Comparison of ENCODE assay signal across 13 mouse cellular contexts in the genomic region with DNA sequence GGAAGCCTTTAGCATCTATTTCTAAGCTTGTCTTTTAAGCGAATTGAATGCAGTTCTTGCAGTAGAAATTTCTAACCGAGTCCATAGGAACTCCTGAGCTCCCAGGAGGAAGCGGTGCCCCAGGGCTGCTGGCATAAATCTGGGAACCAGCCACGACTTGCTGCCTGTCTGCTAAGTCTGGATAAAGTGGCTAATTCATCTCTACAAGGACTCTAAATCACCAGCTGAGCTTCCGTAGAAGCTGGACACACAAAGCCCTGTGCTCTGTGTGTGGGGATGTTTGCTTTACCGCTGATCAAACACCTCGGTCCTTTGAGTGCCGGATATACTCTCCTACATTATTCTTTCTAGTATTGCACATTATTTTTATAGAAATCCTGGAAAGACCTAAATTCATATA.
A peak's percentile ranks its signal among the peaks of the same experiment; 100 is the strongest.
DNase-seq lines count a peak whose midpoint lies in the region; ATAC-seq lines count a peak whose summit lies in the region.
"Had no signal": no experiment of that assay in that cellular context is flagged by ENCODE, and none has a peak within 500 bp of the region (broad histone marks: within the 10 kb centered on the region; RNA-seq: fewer than 3 reads in every experiment).

No protein-coding gene starts in this region.

- no peaks in the 10 kb centered on the region for H3K27me3 ChIP-seq in lung, embryonic 16.5 days (ENCODE audit: control insufficient read depth, insufficient read depth, low read depth, low read length)
- H3K27me3 ChIP-seq in embryonic facial prominence, embryonic 10.5 days (replicated peaks; ENCODE audit: low read depth, poor library complexity, severe bottlenecking) = no peaks in the 10 kb centered on the region
- no peaks in the 10 kb centered on the region for H3K27me3 ChIP-seq in limb, embryonic 10.5 days (ENCODE audit: low read depth, poor library complexity, severe bottlenecking)
- H3K27me3 ChIP-seq in neural tube, embryonic 13.5 days = no peaks in the 10 kb centered on the region
- H3K27me3 ChIP-seq in forebrain, embryonic 10.5 days (ENCODE audit: poor library complexity, severe bottlenecking) = no peaks in the 10 kb centered on the region
- H3K27me3 ChIP-seq: liver, embryonic 15.5 days; stomach, embryonic 15.5 days had no signal

- H3K4me3 ChIP-seq in lung, embryonic 16.5 days (ENCODE audit: low read length) = no peak overlapping the region
- H3K4me3 ChIP-seq in embryonic facial prominence, embryonic 10.5 days = no peak overlapping the region
- H3K4me3 ChIP-seq in limb, embryonic 10.5 days = no peak overlapping the region
- H3K4me3 ChIP-seq in neural tube, embryonic 13.5 days = no peak overlapping the region
- H3K4me3 ChIP-seq in forebrain, embryonic 10.5 days = no peak overlapping the region
- H3K4me3 ChIP-seq: heart, adult 2 months; liver, embryonic 15.5 days; stomach, embryonic 15.5 days had no signal

- 0 out of 2 replicates have a peak overlapping the region, but pooled peaks have one; percentile 20 for H3K4me2 ChIP-seq in lung, embryonic 16.5 days (ENCODE audit: low read depth, low read length)
- H3K4me2 ChIP-seq in neural tube, embryonic 13.5 days = peak overlapping the region; percentile 30
- H3K4me2 ChIP-seq: liver, embryonic 15.5 days; stomach, embryonic 15.5 days had no signal

- ATAC-seq in lung, embryonic 16.5 days (ENCODE audit: low read depth) = peak; percentile 87
- ATAC-seq in neural tube, embryonic 13.5 days (ENCODE audit: low read depth) = peak; percentile 63; the same call in 1 of the 2 replicates
- ATAC-seq in megakaryocyte-erythroid progenitor cell, adult 5-6 weeks (replicated peaks; ENCODE audit: low FRiP score, low TSS enrichment, poor library complexity, severe bottlenecking) = no peak
- no peak for ATAC-seq in inflammation-experienced regulatory T-cells, adult 6 months

- 30% methylated on average over 8 of the region's 8 CpGs for WGBS in lung, embryonic 16.5 days
- WGBS in embryonic facial prominence, embryonic 10.5 days = 34% methylated on average over 8 of the region's 8 CpGs
- WGBS in limb, embryonic 10.5 days = 45% methylated on average over 8 of the region's 8 CpGs
- WGBS in neural tube, embryonic 13.5 days = 17% methylated on average over 8 of the region's 8 CpGs
- WGBS in forebrain, embryonic 10.5 days = 55% methylated on average over 8 of the region's 8 CpGs

- no peaks in the 10 kb centered on the region for H3K9me3 ChIP-seq in lung, embryonic 16.5 days (ENCODE audit: control insufficient read depth, low read length)
- H3K9me3 ChIP-seq in embryonic facial prominence, embryonic 10.5 days = no peaks in the 10 kb centered on the region
- H3K9me3 ChIP-seq in limb, embryonic 10.5 days (replicated peaks) = no peaks in the 10 kb centered on the region
- no peaks in the 10 kb centered on the region for H3K9me3 ChIP-seq in neural tube, embryonic 13.5 days
- H3K9me3 ChIP-seq in forebrain, embryonic 10.5 days = no peaks in the 10 kb centered on the region
- H3K9me3 ChIP-seq: liver, embryonic 15.5 days; stomach, embryonic 15.5 days had no signal

- H3K36me3 ChIP-seq in lung, embryonic 16.5 days (ENCODE audit: control insufficient read depth, insufficient read depth, low read length) = no peaks in the 10 kb centered on the region
- H3K36me3 ChIP-seq in embryonic facial prominence, embryonic 10.5 days (replicated peaks) = no peaks in the 10 kb centered on the region
- H3K36me3 ChIP-seq in limb, embryonic 10.5 days = no peaks in the 10 kb centered on the region
- no peaks in the 10 kb centered on the region for H3K36me3 ChIP-seq in neural tube, embryonic 13.5 days
- no peaks in the 10 kb centered on the region for H3K36me3 ChIP-seq in forebrain, embryonic 10.5 days (replicated peaks)
- H3K36me3 ChIP-seq: liver, embryonic 15.5 days; stomach, embryonic 15.5 days had no signal

- DNase-seq in lung, postnatal 36 days = no peak
- DNase-seq in embryonic facial prominence, embryonic 10.5 days (ENCODE audit: low spot score) = peak; percentile 18
- DNase-seq in limb, embryonic 10.5 days (ENCODE audit: low spot score) = peak; percentile 31
- no peak for DNase-seq in forebrain, embryonic 10.5 days (ENCODE audit: extremely low spot score, low spot score)
- DNase-seq: cerebellum, postnatal 36 days; heart, adult 2 months; kidney, postnatal 10 days had no signal

- H3K27ac ChIP-seq in lung, embryonic 16.5 days (ENCODE audit: low read length) = no peak overlapping the region; the same call in 1 of the 2 replicates
- H3K27ac ChIP-seq in embryonic facial prominence, embryonic 10.5 days (replicated peaks) = no peak overlapping the region
- H3K27ac ChIP-seq in limb, embryonic 10.5 days = no peak overlapping the region
- 0 out of 2 replicates have a peak overlapping the region, but pooled peaks have one; percentile 28 for H3K27ac ChIP-seq in neural tube, embryonic 13.5 days (replicated peaks)
- no peak overlapping the region for H3K27ac ChIP-seq in forebrain, embryonic 10.5 days
- H3K27ac ChIP-seq: heart, adult 2 months; liver, embryonic 15.5 days; stomach, embryonic 15.5 days had no signal

- no peak overlapping the region for H3K9ac ChIP-seq in lung, embryonic 16.5 days (ENCODE audit: low read length)
- no peak overlapping the region for H3K9ac ChIP-seq in neural tube, embryonic 13.5 days
- H3K9ac ChIP-seq: liver, embryonic 15.5 days; stomach, embryonic 15.5 days had no signal

- H3K4me1 ChIP-seq in lung, embryonic 16.5 days (replicated peaks; ENCODE audit: control insufficient read depth, insufficient read depth, low read length) = no peaks in the 10 kb centered on the region; the same call in 1 of the 2 replicates
- H3K4me1 ChIP-seq in embryonic facial prominence, embryonic 10.5 days = no peaks in the 10 kb centered on the region
- H3K4me1 ChIP-seq in limb, embryonic 10.5 days = peaks cover 7% of the 10 kb centered on the region
- H3K4me1 ChIP-seq in neural tube, embryonic 13.5 days (replicated peaks) = peaks cover 8% of the 10 kb centered on the region; the same call in 1 of the 2 replicates
- H3K4me1 ChIP-seq in forebrain, embryonic 10.5 days = 0 out of 2 replicates have a peak, but pooled peaks cover 3% of the 10 kb centered on the region
- H3K4me1 ChIP-seq: liver, embryonic 15.5 days; stomach, embryonic 15.5 days had no signal

Comparison
In these comparisons a context has a peak if more than half of its experiments do, and no peak if none do; other contexts are left out.
1. ATAC-seq: peak in lung, embryonic 16.5 days (single experiment) and neural tube, embryonic 13.5 days (single experiment); none in megakaryocyte-erythroid progenitor cell, adult 5-6 weeks (single experiment) and inflammation-experienced regulatory T-cells, adult 6 months (single experiment).
2. DNase-seq: peak in embryonic facial prominence, embryonic 10.5 days (single experiment) and limb, embryonic 10.5 days (single experiment); none in lung, postnatal 36 days (single experiment) and forebrain, embryonic 10.5 days (single experiment).